In genomic region chr7:92034256-92034655, GRCm38 (mm10) we compare ENCODE assay signal across 13 mouse cellular contexts.
"Had no signal": no experiment of that assay in that cellular context is flagged by ENCODE, and none has a peak within 500 bp of the region (broad histone marks: within the 10 kb centered on the region; RNA-seq: fewer than 3 reads in every experiment).

No protein-coding gene starts in this region.

- H3K9me3 ChIP-seq: midbrain, embryonic 10.5 days; midbrain, embryonic 12.5 days; midbrain, embryonic 15.5 days; neural tube, embryonic 13.5 days had no signal

- DNase-seq: lung, adult 18-20 months; lung, embryonic 14.5 days; lung, postnatal 10 days; lung, postnatal 4 days; right cerebral cortex, postnatal 14 days; thymus, adult 2 months; thymus, postnatal 25 days; thymus, postnatal 4 days had no signal

- H3K27me3 ChIP-seq: midbrain, embryonic 12.5 days; midbrain, embryonic 15.5 days; neural tube, embryonic 13.5 days had no signal

- H3K4me2 ChIP-seq: lung, embryonic 14.5 days; midbrain, embryonic 12.5 days; midbrain, embryonic 15.5 days; neural tube, embryonic 13.5 days had no signal

- H3K4me3 ChIP-seq: midbrain, embryonic 10.5 days; midbrain, embryonic 12.5 days; midbrain, embryonic 15.5 days; neural tube, embryonic 13.5 days had no signal

- H3K27ac ChIP-seq: liver, embryonic 14.5 days; midbrain, embryonic 10.5 days; midbrain, embryonic 12.5 days; midbrain, embryonic 15.5 days; neural tube, embryonic 13.5 days had no signal

- ATAC-seq: midbrain, embryonic 15.5 days had no signal

- H3K4me1 ChIP-seq: midbrain, embryonic 10.5 days; midbrain, embryonic 12.5 days; midbrain, embryonic 15.5 days; neural tube, embryonic 13.5 days had no signal

- H3K9ac ChIP-seq: liver, embryonic 14.5 days; lung, embryonic 14.5 days; midbrain, embryonic 12.5 days; midbrain, embryonic 15.5 days; neural tube, embryonic 13.5 days had no signal

- H3K36me3 ChIP-seq: midbrain, embryonic 10.5 days; midbrain, embryonic 12.5 days; midbrain, embryonic 15.5 days; neural tube, embryonic 13.5 days had no signal
